Mouse (Mus musculus): ENCODE measurements around the gene Zmynd19.
"Not testable (repeated sequence)": the region's sequence is repeated elsewhere in the genome, so short reads cannot be mapped to it uniquely, and the experiment has no call there.

Gene Zmynd19

DNA sequence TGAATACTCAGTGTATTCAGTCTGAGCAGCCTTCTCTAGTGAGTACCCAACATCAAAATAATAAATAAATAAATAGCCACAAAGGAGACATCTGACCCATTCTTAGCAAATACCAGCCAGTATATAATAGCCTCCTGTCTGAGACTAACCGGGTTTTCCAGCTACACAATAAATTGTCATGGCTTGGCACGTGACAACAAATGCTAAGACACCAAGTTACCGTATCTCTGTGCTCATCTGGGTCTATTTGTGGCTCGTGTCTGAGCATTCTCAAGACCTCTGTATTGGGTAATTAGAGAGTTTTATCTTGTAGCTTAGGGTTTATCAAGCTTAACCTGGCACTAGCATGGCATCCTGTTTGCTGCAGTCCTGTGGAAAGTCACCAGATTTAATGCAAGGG is 7.5 kb upstream of the Zmynd19 start:
- no peak for DNase-seq (ENCODE audit: low read depth, low spot score)

DNA sequence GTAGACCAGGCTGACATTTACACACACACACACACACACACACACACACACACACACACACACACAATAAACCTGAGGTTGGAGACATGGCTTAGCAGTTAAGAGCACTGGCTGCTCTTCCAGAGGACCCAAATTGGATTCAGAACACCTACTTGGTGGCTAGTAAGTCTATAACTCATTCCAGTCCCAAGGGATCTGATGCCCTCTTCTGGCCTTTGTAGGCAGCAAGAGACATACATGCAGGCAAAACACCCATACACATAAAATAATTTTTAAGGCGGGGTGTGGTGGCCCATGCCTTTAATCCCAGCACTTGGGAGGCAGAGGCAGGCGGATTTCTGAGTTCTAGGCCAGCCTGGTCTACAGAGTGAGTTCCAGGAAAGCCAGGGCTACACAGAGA is 5.3 kb upstream of the Zmynd19 start:
- not testable (repeated sequence) for DNase-seq (ENCODE audit: low read depth, low spot score)

DNA sequence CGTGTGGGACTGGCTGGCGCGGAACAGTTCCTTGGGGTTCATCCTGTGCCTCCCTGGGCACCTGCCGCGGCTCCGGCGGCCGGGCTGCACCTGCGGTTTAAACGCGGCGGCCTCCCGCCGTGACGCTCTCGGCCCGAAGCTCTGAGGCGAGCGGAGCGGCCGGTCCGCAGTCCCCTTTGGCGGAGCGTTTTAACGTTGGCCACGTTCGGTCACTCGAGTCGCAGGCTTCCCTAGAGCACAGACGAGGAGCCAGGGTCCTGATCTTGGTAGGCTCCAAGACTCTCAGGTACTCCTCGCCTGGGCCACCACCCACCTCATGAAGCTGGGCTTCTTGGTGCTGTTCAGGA is 570 bp downstream of the Zmynd19 start:
- DNase-seq (ENCODE audit: low read depth, low spot score) = no peak

DNA sequence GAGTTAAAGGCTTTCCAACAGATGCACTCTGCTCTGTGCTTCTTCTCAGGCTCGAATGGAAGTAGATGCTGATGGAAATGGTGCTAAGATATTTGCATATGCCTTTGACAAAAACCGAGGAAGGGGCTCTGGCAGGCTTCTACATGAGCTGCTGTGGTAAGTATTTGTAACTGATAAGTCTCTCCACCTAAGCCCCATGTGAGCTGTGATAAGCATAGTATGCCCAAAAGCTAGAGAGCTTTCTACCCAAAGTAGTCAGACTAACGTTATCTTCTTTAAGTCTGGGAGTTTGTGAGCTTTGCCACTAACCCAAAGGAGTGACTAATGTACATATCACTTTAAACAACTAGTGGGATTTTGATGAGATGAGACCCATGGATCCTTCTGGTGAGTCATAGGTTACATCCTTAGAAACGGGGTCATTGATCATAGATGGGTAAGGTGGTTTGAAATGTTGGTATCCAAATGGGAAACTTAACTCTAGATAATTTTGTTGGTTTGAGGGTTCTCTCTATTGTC is 3.0 kb downstream of the Zmynd19 start:
- no peak for DNase-seq (ENCODE audit: low read depth, low spot score)

DNA sequence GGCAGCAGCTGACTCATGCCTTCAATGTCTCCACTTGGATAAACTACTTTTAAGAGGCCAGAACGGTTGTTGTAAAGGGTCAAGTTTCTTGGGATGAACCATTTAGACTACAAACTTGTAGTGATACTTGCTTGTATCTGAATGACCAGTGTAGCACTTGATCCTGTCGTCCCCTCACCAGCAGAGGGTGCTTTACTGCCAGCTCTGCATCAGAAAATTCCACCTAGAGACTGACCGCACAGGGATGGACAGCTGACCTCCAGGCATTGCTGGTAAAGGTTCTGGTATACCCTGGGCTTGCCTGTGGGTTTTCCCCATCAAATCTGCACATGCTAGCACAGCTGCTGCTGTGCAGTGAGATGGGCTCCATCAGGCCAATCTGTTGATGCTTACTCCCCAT is 11.3 kb downstream of the Zmynd19 start:
- no peak for DNase-seq (ENCODE audit: low read depth, low spot score)

DNA sequence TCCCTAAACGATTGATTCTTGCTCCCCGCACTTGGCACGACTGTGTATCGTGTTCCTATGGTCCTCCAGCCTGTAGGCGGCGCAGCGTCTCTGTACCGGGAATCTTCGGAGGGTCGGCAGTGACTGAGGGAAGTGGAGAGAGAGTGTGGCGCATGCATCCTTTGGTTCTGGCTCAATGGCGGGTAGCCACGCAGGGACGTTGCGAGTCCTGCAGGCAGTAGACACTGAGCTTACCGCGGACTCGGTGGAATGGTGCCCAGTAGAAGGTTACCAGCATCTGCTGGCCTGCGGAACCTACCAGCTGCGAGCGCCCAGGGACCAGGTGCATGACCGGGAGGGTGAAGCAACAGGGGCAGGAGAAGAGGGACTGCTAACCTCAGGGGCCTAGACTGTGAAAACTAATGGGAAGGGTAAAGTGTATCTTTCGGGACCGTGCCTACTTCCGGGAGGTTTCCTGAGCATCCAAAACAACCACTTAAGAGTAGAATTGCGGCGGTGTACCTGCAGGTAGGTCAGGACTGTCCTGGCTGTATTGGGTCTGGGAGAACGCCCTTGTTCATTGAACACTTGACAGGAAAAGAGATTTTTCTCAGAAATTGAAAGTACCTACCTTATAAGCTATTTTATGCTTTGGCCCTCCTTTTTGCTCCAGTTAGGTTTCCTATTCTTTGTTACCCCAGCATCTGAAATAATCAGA is 12.9 kb downstream of the Zmynd19 start, which contains the start of gene Dph7:
Gene Dph7, plus strand, starts transcription at position 97 of the 697 bp plus-strand sequence.
- peak; percentile 72 for DNase-seq (ENCODE audit: low read depth, low spot score)

DNA sequence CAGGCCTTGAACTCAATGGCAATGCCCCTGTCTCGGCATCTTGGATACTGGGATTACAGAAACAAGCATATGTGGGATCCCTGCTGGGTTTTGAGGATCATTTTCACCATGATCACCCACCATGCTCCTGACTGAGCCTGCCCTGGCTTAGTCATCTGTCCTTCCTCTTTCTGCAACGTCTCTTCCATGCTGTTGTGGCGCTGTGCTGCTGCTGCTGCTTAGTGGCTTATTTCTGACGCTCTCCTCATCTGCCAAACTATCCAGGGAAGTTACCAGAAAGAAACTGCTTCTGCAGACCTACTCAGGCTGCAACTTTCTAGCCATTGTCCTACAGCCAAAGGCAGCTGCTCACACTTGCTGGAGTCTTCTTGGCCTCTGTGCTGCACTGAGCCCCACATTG is 20.8 kb downstream of the Zmynd19 start:
- DNase-seq (ENCODE audit: low read depth, low spot score) = no peak

DNA sequence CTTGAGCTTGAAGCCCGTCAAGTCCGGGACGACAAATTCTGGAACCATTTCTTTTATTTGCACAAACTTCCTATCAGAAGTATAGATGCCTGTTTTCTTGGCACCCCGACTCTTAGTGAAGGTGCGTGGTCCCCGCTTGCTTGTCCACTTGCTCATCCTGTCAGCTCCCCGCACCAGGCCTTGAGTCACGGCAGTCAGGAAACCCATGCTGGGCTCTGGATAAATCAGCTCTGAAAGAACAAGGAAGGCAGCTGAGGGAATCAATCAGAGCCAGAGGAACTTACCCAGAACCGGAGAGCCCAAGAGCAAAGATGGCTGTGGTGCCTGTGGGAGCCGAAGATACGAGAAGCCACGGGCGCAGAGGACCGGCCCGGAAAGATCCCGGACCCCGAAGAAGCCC is 24.9 kb downstream of the Zmynd19 start:
- not testable (repeated sequence) for DNase-seq (ENCODE audit: low read depth, low spot score)

DNA sequence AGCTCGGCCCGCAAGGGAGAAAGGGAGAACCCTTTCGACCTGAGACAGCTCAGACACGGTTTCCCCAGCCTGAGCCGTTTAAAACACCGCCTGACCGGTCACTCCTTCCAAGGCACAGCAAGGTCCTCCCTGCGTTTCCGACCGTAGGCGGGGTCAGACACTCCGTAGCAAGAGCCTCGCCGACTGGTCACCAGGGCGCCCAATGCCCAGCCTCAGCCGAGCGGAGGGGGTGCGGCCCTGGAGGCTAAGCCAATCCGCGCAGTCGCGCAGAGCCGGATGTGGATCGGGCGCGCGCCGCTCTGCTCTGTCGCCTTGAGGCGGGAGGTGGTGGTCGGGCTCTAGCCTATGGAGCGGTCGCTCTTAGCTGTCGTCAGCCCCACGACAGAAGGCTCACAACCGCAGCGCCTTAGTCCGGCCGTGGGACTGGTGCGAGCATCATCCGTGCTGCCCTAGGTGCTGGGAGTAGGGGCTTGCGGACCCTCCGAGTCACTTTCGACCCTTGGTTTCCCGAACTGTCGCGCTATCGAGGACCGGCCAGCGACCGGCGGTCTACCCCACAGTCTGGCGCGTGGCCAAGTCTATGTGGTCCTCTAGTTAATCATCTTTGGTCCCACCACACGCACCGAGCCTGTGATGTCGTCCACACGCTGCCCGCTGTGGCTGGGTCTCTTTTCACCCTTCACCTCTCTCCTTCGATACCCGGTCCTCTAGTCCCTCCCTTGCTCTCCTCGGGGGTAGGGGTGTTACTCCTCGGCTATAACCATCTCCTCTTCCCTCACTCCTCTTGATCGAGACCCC is 25.5 kb downstream of the Zmynd19 start, which contains the start of gene Mrpl41:
Gene Mrpl41, minus strand, starts transcription at position 193 of the 798 bp plus-strand sequence.
- DNase-seq (ENCODE audit: low read depth, low spot score) = peak; percentile 95

DNA sequence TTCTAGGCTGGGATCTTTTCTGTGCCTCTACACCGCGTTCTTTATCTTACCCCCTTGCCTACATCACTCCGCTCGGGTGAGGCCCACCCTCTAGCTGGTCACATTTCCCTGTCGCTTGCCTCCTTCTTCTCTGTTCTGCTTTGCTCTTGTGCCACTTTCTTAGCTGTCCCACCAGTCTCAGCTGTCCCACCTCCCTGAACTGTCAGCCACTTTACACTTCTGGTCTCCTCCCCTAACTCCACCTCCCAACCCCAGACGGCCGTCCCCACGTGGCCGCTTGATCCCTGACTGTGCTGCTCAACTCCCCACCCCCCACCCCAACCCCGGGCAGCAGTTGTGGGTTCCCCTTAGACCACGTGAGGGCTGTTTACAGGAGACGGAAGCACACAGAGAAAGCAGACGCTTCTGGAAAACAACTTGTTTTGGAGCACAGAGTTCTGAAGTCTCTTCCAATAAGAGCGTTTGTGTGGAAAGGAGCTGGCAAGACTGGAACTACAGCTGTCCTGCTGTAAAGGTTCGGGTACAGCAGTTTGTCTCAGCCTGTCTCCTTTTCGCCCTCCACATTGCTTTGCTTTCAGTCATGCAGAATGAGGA is 26.2 kb downstream of the Zmynd19 start, which contains the start of gene Pnpla7:
Gene Pnpla7, plus strand, starts transcription at position 330 of the 594 bp plus-strand sequence.
- peak; percentile 2 for DNase-seq (ENCODE audit: low read depth, low spot score)

DNA sequence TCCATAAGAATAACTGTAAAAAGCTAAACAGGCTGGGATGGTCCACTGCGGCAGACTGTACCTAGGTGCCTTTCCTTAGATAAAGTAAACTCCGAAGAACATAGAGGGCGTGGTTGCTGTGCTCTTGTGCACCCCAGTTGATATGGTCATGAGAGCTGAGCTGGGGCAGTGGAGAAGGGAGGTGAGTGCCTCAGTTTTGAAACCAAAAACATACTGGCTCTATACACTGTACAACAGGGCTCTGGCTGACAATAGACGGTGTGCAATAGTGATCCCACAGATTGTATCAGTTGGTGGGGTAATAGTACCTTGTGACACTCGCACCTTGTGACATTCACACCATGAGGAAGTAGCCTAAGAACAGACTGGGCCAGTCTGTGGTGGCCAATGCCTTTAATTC is 27.4 kb downstream of the Zmynd19 start:
- no peak for DNase-seq (ENCODE audit: low read depth, low spot score)

DNA sequence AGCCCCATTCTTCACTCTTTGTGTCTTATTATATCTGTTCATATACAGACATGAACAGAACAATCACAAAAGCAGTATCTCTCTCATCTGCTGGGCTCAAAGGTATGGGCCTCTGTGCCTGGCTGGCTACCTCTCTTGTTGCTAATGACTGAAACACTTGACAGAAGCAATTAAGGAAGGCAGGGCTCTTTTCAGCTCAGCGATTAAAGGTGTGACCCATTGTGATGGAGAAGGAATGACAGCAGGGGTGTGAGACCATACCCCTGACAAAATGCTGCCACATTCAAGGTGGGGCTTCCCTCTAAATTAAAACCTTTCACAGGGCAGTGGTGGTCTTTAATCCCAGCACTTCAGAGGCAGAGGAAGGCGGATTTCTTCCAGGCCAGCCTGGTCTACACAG is 38.2 kb downstream of the Zmynd19 start:
- DNase-seq (ENCODE audit: low read depth, low spot score) = no peak

DNA sequence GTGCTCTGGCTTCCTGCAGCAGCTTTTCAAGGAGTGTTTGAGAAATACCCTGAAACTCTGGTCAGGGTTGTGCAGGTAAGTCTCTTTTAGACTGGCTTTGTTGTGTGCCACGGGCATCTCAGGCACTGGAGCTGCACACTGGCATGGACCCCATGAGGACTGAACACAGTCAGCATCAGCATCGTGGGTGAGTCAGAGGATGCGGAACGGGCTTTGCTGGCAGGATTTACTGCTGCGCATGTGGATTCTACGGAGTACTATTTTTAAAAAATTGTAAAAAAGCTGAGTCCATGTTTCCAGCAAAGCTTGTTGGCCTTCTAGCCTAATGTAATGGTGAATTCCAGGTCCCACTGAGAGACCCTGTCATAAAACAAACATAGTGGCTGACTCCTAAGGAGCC is 45.7 kb downstream of the Zmynd19 start:
- DNase-seq (ENCODE audit: low read depth, low spot score) = no peak

DNA sequence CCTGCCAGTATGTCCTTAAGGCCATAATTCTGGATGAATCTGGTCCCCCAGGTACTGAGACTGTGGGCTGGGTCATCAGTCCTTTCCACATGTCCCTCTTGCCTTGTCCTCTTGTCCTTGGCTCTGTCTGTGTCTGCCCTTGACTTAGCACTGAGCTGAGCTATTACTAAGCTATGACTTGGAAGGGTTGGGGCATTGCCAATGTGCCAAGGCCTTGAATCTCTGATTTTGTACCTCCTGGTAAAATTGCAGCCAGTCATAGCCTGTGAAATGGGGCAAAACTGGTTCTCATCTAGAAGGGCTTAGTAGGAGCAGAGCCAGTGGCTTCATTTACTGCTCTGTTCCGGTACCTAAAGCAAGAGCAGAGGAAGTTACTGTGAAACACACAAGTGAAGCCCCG is 46.9 kb downstream of the Zmynd19 start:
- DNase-seq (ENCODE audit: low read depth, low spot score) = no peak

DNA sequence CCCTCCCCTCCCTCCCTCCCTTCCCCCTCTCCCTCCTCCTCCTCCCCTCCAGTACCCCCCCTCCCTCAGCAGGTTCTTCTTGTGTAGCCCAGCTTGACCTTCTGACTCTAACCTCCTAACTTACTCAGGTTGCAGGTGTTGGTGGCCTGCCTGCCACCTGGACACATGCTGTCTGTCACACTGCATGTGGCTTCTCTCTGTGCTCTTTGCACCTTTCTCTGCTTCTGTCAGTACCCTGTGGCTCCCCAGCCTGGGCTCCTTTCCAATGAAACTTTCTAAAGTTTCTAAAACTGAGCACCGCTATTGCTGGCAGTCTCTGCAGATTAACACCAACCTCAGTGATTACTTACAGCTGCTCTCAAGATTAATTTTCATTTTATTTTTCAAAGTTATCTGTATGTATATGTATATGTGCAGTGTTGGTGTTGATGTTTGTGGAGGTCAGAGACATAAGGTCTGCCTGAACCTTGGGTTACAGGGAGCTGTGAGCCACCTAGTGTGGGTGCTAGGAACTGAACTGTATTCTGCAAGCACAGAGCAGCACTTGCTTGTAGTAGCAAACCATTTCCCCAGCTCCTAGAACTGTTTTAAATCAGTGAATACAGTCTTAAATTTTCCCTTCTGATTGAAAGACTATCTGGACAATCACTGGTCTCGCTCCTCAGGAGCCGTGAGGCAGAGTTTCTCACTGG is 51.1 kb downstream of the Zmynd19 start:
- DNase-seq (ENCODE audit: low read depth, low spot score) = no peak

DNA sequence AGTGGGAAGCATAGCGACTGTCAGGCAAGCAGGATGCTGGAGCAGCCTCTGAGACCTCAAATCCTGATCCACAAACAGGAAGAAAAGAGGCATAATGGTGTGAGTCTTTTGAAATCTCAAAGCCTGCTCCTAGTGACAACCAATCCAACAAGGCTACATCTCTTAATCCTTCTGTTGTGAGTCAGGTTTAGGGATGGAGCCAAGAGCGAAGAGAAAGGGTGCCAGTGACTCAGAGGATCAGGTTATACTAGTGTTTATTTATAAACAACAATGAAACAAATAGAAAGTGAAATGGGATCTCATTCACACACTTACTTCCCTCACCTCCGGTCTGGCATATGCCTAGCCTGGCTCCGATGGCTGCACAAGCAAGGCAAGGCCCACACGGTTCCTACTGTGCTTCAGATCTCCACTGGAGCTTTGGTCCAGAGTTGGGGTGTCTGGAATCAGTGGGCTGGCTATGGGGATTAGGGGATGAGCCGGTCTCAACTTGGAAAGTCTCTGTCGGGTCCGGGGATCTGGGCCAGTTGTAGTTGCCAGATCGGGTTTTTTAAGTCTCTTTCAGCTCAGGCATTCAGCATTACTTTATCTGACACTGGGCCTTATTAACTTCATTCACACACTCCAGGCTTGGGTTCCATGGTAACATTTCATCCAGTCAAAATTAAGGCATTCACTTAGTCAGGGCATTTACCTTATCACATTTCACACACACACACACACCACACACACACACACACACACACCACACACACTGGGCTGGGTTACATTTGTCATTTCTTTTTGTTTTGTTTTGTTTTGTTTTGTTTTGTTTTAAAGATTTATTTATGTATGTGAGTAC is 54.6 kb downstream of the Zmynd19 start:
- DNase-seq (ENCODE audit: low read depth, low spot score) = no peak

DNA sequence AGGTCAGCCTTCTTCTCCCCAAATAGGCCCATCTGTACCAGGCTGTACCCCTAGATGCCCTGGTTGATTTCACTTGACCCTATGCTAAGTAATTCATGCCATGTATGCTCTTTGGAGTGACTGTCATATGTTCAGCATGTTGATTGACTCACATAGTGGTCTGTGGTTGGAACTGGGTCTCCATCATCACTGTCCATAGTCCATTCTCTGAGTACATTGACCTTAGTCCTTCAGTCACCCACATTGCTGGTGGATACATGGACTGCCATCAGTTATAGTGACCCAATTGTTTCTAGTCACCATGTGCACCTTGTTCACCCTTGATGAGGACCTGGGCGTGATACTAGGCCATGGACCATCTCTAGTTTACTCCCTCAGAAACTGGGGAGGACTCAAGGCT is 57.2 kb downstream of the Zmynd19 start:
- DNase-seq (ENCODE audit: low read depth, low spot score) = no peak

DNA sequence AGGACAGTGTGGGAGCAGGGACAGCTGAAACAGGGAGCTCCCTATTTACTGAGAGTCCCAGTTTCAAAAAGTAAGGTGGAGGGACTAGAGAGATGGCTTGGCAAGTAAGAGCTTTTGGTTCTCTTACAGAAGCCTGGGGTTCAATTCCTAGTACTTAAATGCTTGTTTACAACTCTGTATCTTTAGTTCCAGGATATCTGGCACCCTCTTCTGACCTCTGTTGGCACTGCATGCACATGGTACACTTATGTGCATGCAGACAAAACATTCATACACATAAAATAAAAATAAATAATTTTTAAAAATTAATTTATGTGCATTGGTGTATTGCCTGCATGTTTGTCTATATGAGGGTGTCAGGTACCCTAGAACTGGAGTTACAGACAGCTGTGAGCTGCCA is 58.7 kb downstream of the Zmynd19 start:
- DNase-seq (ENCODE audit: low read depth, low spot score) = no peak

Measured in brain, embryonic 18.5 days (tissue).